Mouse (Mus musculus) liver, embryonic 16.5 days (tissue): ENCODE measurements around the gene St8sia6. TPM values are rescaled to one million over a fixed set of nuclear protein-coding genes. Genes with fewer than 3 reads are reported as not detected.

Experiments
- ATAC-seq: fragments of 200-750 bp; cut with Nextera tagmentation; 2 replicates; pipeline ENCODE4 v1.8.0; 2017; ENCODE audit warnings: low read depth, mild to moderate bottlenecking, moderate number of reproducible peaks, moderate library complexity
- H3K27ac ChIP-seq: fragments of 300-500 bp; sonication (generic); 2 replicates; pipeline ENCODE4 v1.5.1; 2014; ENCODE audit warnings: mild to moderate bottlenecking, low read length
- H3K27me3 ChIP-seq: fragments of 300-500 bp; sonication (generic); 2 replicates; pipeline ENCODE4 v1.6.1; 2014; ENCODE audit warnings: low read depth, low read length, mixed read lengths; ENCODE audit not compliant: control insufficient read depth, insufficient read depth
- H3K36me3 ChIP-seq: fragments of 300-500 bp; sonication (generic); 2 replicates; pipeline ENCODE4 v1.6.1; 2014; ENCODE audit warnings: mild to moderate bottlenecking; ENCODE audit not compliant: control insufficient read depth, insufficient read depth
- H3K4me1 ChIP-seq: fragments of 300-500 bp; sonication (generic); 2 replicates; pipeline ENCODE4 v1.6.1; 2014; ENCODE audit warnings: low read depth, low read length, mixed read lengths; ENCODE audit not compliant: control insufficient read depth
- H3K4me2 ChIP-seq: fragments of 300-500 bp; sonication (generic); 2 replicates; pipeline ENCODE4 v1.6.1; 2014; ENCODE audit warnings: low read depth, low read length, mixed read lengths
- H3K4me3 ChIP-seq: fragments of 300-500 bp; sonication (generic); 2 replicates; pipeline ENCODE4 v1.5.1; 2014; ENCODE audit warnings: low read depth, mild to moderate bottlenecking, low read length
- H3K9ac ChIP-seq: fragments of 300-500 bp; sonication (generic); 2 replicates; pipeline ENCODE4 v1.6.1; 2014; ENCODE audit warnings: low read depth, low read length
- H3K9me3 ChIP-seq: fragments of 300-500 bp; sonication (generic); replicated peaks from 2 replicates; pipeline ENCODE4 v1.6.1; 2016; ENCODE audit warnings: low read length; ENCODE audit not compliant: control insufficient read depth
- WGBS: fragments of 180-500 bp; shearing (Covaris S2); extraction: QIAGEN DNeasy Blood & Tissue Kit; methylation state at CpG from one replicate; pipeline ENCODE4 v1.1.7; 2014; ENCODE audit not compliant: insufficient replicate concordance; 5-methylcytosine and 5-hydroxymethylcytosine counted together
- polyA plus RNA-seq: library from polyadenylated mRNA; unstranded; fragments of >200 nt; fragmentation: Nextera tagmentation; extraction: Ambion mirVana; gene quantifications from 2 replicates; pipeline ENCODE4 v1.2.1, GENCODE M21; 2015

Gene St8sia6
- polyA plus RNA-seq, 1 experiment from 2014 or later, result 0.02 TPM

DNA sequence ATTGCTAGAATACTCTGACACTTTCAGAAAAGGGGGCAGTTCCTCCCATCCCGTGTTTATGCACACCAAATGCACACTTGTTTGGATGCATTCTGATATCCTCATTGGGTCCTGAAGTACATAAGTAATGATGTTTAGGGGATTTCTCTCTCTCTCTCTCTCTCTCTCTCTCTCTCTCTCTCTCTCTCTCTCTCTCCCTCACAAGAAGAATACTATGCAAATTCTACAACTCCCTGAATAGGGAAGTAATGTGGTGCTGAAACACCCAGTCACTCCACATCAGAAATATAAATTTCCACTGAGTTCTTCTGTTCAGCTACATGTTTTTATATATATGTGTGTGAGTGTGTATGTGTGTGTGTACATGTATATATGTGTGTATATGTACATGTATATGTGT, 43.1 kb downstream of the St8sia6 start:
- Histone ChIP-seq H3K4me1 (no peaks in the 10 kb centered on the region), H3K9ac (no peak overlapping the region), H3K4me2 (no peak overlapping the region), H3K4me3 (no peak overlapping the region), H3K27me3 (no peaks in the 10 kb centered on the region), H3K36me3 (no peaks in the 10 kb centered on the region), H3K27ac (no peak overlapping the region), H3K9me3 (no peaks in the 10 kb centered on the region)
- no peak for ATAC-seq
- WGBS, result 58% methylated on average over 1 of the region's 1 CpGs

DNA sequence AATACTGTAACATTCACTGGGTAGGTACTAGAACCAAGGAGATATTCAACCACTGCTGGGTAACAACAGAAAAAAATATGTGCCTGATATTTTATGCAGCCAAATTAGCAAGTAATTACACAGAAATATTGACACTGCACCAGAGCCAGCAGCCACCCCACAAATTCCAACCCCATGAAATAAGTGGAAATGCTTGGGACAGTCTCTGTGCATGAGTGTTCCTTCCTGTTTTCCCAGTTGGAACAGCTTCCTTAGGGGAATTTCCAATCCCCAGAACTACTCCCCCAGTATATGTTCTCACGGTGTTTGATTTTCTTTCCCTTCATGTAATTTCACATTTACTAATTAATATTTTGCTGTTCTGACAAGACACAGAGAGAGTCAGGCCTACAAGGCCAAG, 43.8 kb downstream of the St8sia6 start:
- Histone ChIP-seq H3K9ac (no peak overlapping the region), H3K4me2 (no peak overlapping the region), H3K27ac (no peak overlapping the region), H3K4me3 (no peak overlapping the region), H3K9me3 (no peaks in the 10 kb centered on the region), H3K27me3 (no peaks in the 10 kb centered on the region), H3K4me1 (no peaks in the 10 kb centered on the region), H3K36me3 (no peaks in the 10 kb centered on the region)
- WGBS, result 62% methylated on average over 1 of the region's 1 CpGs
- ATAC-seq, result no peak

DNA sequence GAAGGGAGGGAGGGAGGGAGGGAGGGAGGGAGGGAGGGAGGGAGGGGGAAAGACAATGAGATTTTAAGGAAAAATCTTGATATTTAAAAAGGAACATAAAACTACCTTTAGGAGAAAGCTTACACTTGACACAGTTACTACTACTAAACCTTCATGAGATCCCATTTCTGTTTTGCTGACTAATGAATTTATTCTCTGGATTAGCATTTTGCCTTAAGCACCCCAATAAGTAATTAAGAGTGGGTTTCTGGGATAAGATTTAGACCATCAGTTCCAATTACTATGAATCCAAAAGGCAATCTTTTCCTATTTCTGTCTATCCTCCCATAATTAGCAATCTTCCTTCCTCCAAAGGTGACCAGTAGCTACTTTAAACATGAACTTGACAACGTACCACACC, 44.7 kb downstream of the St8sia6 start:
- H3K4me2 ChIP-seq, result no peak overlapping the region
- H3K4me1 ChIP-seq, result no peaks in the 10 kb centered on the region
- 74% methylated on average over 1 of the region's 1 CpGs for WGBS
- no peak overlapping the region for H3K4me3 ChIP-seq
- ATAC-seq, result no peak
- no peaks in the 10 kb centered on the region for H3K36me3 ChIP-seq
- H3K9me3 ChIP-seq, result no peaks in the 10 kb centered on the region
- H3K27ac ChIP-seq, result no peak overlapping the region
- H3K27me3 ChIP-seq, result no peaks in the 10 kb centered on the region
- H3K9ac ChIP-seq, result no peak overlapping the region

DNA sequence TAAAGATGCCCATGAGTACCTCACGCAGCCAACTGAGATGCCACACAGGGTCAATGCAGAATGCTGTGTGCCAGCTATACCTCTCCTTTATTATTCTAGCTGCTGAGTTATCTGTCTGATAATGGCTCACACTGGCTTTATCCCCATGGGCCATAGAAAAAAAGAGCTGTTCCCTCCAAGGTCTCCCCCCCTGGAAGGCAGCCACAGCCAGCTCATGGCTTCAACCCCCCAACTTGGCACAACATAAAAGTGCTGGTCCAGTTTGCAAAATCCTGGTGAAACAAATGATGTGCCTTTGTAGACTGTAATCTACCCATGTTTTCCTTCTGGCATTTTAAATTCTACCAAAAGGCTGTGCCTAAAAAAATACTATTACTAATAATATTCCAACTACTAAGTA, 46.3 kb downstream of the St8sia6 start:
- ATAC-seq, result no peak
- Histone ChIP-seq H3K4me3 (no peak overlapping the region), H3K9ac (no peak overlapping the region), H3K27me3 (no peaks in the 10 kb centered on the region), H3K4me2 (no peak overlapping the region), H3K36me3 (no peaks in the 10 kb centered on the region), H3K27ac (no peak overlapping the region), H3K4me1 (no peaks in the 10 kb centered on the region), H3K9me3 (no peaks in the 10 kb centered on the region)
- 82% methylated on average over 1 of the region's 1 CpGs for WGBS

DNA sequence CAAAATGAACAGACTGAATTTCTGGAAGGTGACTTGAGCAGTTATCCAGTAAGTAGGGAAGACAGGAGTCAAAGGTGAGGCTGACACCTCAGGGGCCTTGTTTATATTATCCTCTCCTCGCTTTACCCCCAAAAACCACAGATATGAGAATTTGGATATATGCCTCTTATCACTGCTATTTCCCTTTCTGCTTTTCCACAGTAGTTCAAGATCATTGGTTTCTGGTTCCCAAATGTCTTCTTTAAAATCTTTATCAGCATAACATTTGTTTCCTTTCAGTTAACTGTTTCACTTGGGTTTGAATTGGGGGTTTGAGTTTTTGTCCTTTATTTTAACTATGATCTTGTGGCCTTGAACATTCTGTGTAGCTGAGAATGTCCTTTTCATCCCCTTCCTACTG, 47.8 kb downstream of the St8sia6 start:
- ATAC-seq, result no peak
- Histone ChIP-seq H3K9ac (no peak overlapping the region), H3K27me3 (no peaks in the 10 kb centered on the region), H3K36me3 (no peaks in the 10 kb centered on the region), H3K27ac (no peak overlapping the region), H3K9me3 (no peaks in the 10 kb centered on the region), H3K4me3 (no peak overlapping the region), H3K4me2 (no peak overlapping the region), H3K4me1 (no peaks in the 10 kb centered on the region)
- 22% methylated on average over 1 of the region's 1 CpGs for WGBS

DNA sequence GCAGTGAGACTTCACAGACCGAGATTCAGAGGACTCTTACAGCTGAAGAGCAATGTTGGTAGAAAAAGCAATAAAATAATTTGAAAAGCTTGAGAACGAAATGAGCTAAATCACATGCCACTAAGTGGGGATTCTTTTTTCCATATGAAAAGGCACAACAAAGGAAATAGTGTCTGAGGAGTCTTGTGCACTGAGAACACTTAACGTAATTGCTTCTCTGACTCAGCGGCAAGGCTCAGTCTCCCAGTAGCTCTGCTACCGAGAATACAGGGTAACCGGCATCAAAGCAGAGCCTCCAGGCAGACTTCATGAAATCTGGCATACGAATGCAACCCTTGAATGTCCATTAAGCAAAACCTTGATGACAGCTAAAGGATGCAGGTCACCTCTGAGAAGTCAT, 55.2 kb downstream of the St8sia6 start:
- Histone ChIP-seq H3K27me3 (no peaks in the 10 kb centered on the region), H3K27ac (no peak overlapping the region), H3K9ac (no peak overlapping the region), H3K4me1 (no peaks in the 10 kb centered on the region), H3K4me3 (no peak overlapping the region), H3K4me2 (no peak overlapping the region), H3K36me3 (no peaks in the 10 kb centered on the region), H3K9me3 (no peaks in the 10 kb centered on the region)
- no peak for ATAC-seq
- WGBS, result 68% methylated on average over 7 of the region's 7 CpGs

DNA sequence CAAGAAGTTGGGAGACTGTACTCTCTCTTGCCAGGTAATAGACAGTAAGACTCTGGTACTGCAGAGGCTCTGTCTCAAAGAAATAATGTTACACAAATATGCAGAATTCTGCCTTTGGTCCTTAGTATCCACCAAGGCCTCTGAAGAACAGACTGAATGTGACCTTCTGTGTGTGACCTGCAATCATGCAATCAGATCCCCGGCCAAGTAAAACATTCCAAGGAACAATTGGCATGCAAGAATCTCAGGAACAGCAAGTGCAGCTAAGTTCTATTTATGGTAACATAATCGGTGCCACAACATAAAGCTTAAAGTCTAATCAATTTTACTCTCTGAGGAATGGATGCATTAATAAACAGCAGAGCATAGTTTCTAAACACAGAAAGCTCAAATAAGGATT, 66.0 kb downstream of the St8sia6 start:
- 58% methylated on average over 2 of the region's 2 CpGs for WGBS
- H3K4me1 ChIP-seq, result no peaks in the 10 kb centered on the region
- H3K27ac ChIP-seq, result no peak overlapping the region
- ATAC-seq, result no peak
- no peaks in the 10 kb centered on the region for H3K36me3 ChIP-seq
- no peak overlapping the region for H3K4me2 ChIP-seq
- no peaks in the 10 kb centered on the region for H3K27me3 ChIP-seq
- no peaks in the 10 kb centered on the region for H3K9me3 ChIP-seq
- no peak overlapping the region for H3K9ac ChIP-seq
- H3K4me3 ChIP-seq, result no peak overlapping the region

DNA sequence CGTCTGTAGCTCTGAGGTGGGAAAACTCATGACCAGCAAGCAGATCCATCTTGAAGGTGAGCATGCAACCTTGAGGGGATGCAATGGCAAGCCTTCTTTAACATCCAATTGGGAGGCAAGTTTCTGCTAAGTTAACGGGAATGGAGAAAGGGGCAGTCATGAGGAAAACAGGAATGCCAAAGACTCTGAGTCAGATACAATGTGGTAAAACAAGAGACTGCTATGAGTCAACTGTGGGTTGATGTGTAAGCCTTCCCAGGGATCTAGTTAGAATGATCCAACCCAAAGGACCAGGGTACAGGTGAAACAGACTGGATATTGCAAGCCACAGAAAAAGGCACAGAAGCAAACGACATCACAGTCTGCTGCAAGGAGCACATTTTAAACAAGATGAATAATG, 68.3 kb downstream of the St8sia6 start:
- H3K27ac ChIP-seq, result no peak overlapping the region

DNA sequence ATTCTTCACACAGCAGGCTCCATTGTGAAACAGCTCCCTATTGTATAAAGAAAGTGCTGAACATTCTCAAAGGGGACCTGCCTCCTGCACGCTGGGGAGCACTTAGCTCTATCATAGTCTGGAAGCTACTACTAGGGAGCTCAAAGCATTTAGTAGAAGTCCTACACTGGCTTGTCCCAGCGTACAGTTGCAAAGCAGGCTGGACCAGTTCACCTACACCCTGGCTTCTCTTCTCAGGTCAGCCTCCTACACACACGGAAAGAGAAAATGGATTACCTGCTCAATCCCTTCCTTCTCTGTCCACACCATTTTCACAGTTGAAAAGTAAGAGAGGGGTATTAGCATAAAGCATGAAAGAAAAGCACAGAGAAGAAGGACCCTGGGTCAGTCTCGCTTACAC, 71.6 kb downstream of the St8sia6 start:
- no peak for ATAC-seq
- H3K27me3 ChIP-seq, result no peaks in the 10 kb centered on the region
- no peak overlapping the region for H3K4me3 ChIP-seq
- no peak overlapping the region for H3K4me2 ChIP-seq
- H3K4me1 ChIP-seq, result no peaks in the 10 kb centered on the region
- H3K27ac ChIP-seq, result no peak overlapping the region
- no peaks in the 10 kb centered on the region for H3K36me3 ChIP-seq
- no peaks in the 10 kb centered on the region for H3K9me3 ChIP-seq
- 57% methylated on average over 4 of the region's 4 CpGs for WGBS
- no peak overlapping the region for H3K9ac ChIP-seq

More for the DNA sequence above, 68.3 kb downstream of the St8sia6 start:
- H3K4me3 ChIP-seq, result no peak overlapping the region
- no peaks in the 10 kb centered on the region for H3K4me1 ChIP-seq
- no peaks in the 10 kb centered on the region for H3K36me3 ChIP-seq
- H3K4me2 ChIP-seq, result no peak overlapping the region
- 56% methylated on average over 3 of the region's 3 CpGs for WGBS
- H3K27me3 ChIP-seq, result no peaks in the 10 kb centered on the region
- H3K9ac ChIP-seq, result no peak overlapping the region
- H3K9me3 ChIP-seq, result no peaks in the 10 kb centered on the region
- ATAC-seq, result no peak
